Mouse (Mus musculus) T-cell, adult 2 months (primary cell): Measurements from ENCODE around the gene Ubxn1.
A peak's percentile ranks its signal among the peaks of the same experiment; 100 is the strongest.

Experiments used
- DNase-seq: peaks from one replicate; pipeline ENCODE4 v3.0.0; 2022; ENCODE audit warnings: low spot score

The Ubxn1 gene

GRCm38 (mm10) chr19:8898576-8898975 lies 27.3 kb downstream of the Ubxn1 start:
- peak; percentile 22 for DNase-seq

GRCm38 (mm10) chr19:8899079-8899478 lies 27.8 kb downstream of the Ubxn1 start:
- DNase-seq = no peak

- no peak for DNase-seq
Measured at GRCm38 (mm10) chr19:8903412-8903811, 32.1 kb downstream of the Ubxn1 start.

GRCm38 (mm10) chr19:8908531-8908930 lies 37.2 kb downstream of the Ubxn1 start:
- DNase-seq = no peak

GRCm38 (mm10) chr19:8911810-8912209 lies 40.5 kb downstream of the Ubxn1 start:
- no peak for DNase-seq

GRCm38 (mm10) chr19:8914212-8914611 lies 42.9 kb downstream of the Ubxn1 start:
- DNase-seq = no peak

GRCm38 (mm10) chr19:8919000-8919399 lies 47.7 kb downstream of the Ubxn1 start:
- DNase-seq = no peak

- DNase-seq = no peak
Measured at GRCm38 (mm10) chr19:8919684-8920072, 48.4 kb downstream of the Ubxn1 start.

GRCm38 (mm10) chr19:8920073-8920736 lies 48.9 kb downstream of the Ubxn1 start, which contains the start of gene B3gat3:
Gene B3gat3 (plus strand): TSS chr19:8920374.
- peak; percentile 76 for DNase-seq

GRCm38 (mm10) chr19:8920836-8921291 lies 49.6 kb downstream of the Ubxn1 start:
- peak; percentile 25 for DNase-seq

- DNase-seq = no peak
Measured at GRCm38 (mm10) chr19:8921741-8922140, 50.4 kb downstream of the Ubxn1 start.
